In genomic region chr11:101858742-101859141, GRCm38 (mm10) we compare ENCODE assay signal across 25 mouse cellular contexts. TPM values are rescaled to one million over a fixed set of nuclear protein-coding genes. Genes with fewer than 3 reads are reported as not detected.
DNase-seq lines count a peak whose midpoint lies in the region; ATAC-seq and TF ChIP-seq lines count a peak whose summit lies in the region.
"Had no signal": no experiment of that assay in that cellular context is flagged by ENCODE, and none has a peak within 500 bp of the region (broad histone marks: within the 10 kb centered on the region; RNA-seq: fewer than 3 reads in every experiment).

No protein-coding gene starts in this region.

- no peak for TF ChIP-seq CTCF in gastrocnemius, adult 2 months (IDR thresholded peaks at IDR 0.05)
- no peak for TF ChIP-seq CTCF in heart, postnatal 0 days (IDR thresholded peaks at IDR 0.05; ENCODE audit: low read depth)
- no peak for TF ChIP-seq CTCF in stomach, postnatal 0 days (IDR thresholded peaks at IDR 0.05; ENCODE audit: low read depth)

- no peak overlapping the region for H3K4me3 ChIP-seq in gastrocnemius, adult 2 months
- no peak overlapping the region for H3K4me3 ChIP-seq in heart, postnatal 0 days (ENCODE audit: low read depth, low read length)
- H3K4me3 ChIP-seq in midbrain, embryonic 11.5 days (ENCODE audit: low read depth, low read length): no peak overlapping the region
- no peak overlapping the region for H3K4me3 ChIP-seq in midbrain, embryonic 16.5 days (ENCODE audit: low read depth, low read length)
- H3K4me3 ChIP-seq in stomach, postnatal 0 days (ENCODE audit: low read depth, low read length): no peak overlapping the region
- no peak overlapping the region for H3K4me3 ChIP-seq in forebrain, embryonic 12.5 days (replicated peaks)
- H3K4me3 ChIP-seq: embryonic facial prominence, embryonic 15.5 days; hindbrain, embryonic 10.5 days; limb, embryonic 10.5 days; liver, embryonic 15.5 days had no signal

- H3K27ac ChIP-seq in gastrocnemius, adult 2 months: peak overlapping the region; percentile 43; the same call in 1 of the 2 replicates
- no peak overlapping the region for H3K27ac ChIP-seq in heart, postnatal 0 days (ENCODE audit: low read depth)
- no peak overlapping the region for H3K27ac ChIP-seq in midbrain, embryonic 11.5 days (ENCODE audit: low read depth, low read length)
- H3K27ac ChIP-seq in midbrain, embryonic 16.5 days (ENCODE audit: low read length): no peak overlapping the region
- no peak overlapping the region; the same call in 1 of the 2 replicates for H3K27ac ChIP-seq in stomach, postnatal 0 days (replicated peaks)
- H3K27ac ChIP-seq in forebrain, embryonic 12.5 days: no peak overlapping the region
- H3K27ac ChIP-seq: embryonic facial prominence, embryonic 15.5 days; hindbrain, embryonic 10.5 days; kidney, postnatal 0 days; limb, embryonic 10.5 days; liver, embryonic 15.5 days had no signal

- no peak for TF ChIP-seq EP300 in heart, postnatal 0 days (IDR thresholded peaks at IDR 0.05; ENCODE audit: low read depth)
- TF ChIP-seq EP300 in stomach, postnatal 0 days (optimal IDR thresholded peaks at IDR 0.05): no peak

- peaks cover 18% of the 10 kb centered on the region; the same call in 1 of the 2 replicates for H3K4me1 ChIP-seq in heart, postnatal 0 days (ENCODE audit: control insufficient read depth, insufficient read depth)
- H3K4me1 ChIP-seq in midbrain, embryonic 11.5 days (ENCODE audit: control insufficient read depth, insufficient read depth, low read length): no peaks in the 10 kb centered on the region
- no peaks in the 10 kb centered on the region for H3K4me1 ChIP-seq in midbrain, embryonic 16.5 days (ENCODE audit: control insufficient read depth, insufficient read depth, low read length)
- 0 out of 2 replicates have a peak, but pooled peaks cover 2% of the 10 kb centered on the region for H3K4me1 ChIP-seq in stomach, postnatal 0 days (replicated peaks; ENCODE audit: control insufficient read depth, insufficient read depth)
- no peaks in the 10 kb centered on the region for H3K4me1 ChIP-seq in forebrain, embryonic 12.5 days
- H3K4me1 ChIP-seq: liver, embryonic 15.5 days had no signal

- no peak overlapping the region for H3K9ac ChIP-seq in heart, postnatal 0 days (replicated peaks; ENCODE audit: low read depth, low read length)
- H3K9ac ChIP-seq in midbrain, embryonic 11.5 days (ENCODE audit: low read length): no peak overlapping the region
- H3K9ac ChIP-seq in midbrain, embryonic 16.5 days (ENCODE audit: low read depth, low read length): no peak overlapping the region
- H3K9ac ChIP-seq in stomach, postnatal 0 days (ENCODE audit: low read length): no peak overlapping the region
- H3K9ac ChIP-seq in forebrain, embryonic 12.5 days: no peak overlapping the region
- H3K9ac ChIP-seq: embryonic facial prominence, embryonic 15.5 days; liver, embryonic 15.5 days had no signal

- no peaks in the 10 kb centered on the region for H3K36me3 ChIP-seq in heart, postnatal 0 days (replicated peaks; ENCODE audit: control insufficient read depth, insufficient read depth, low read length)
- no peaks in the 10 kb centered on the region for H3K36me3 ChIP-seq in midbrain, embryonic 11.5 days (ENCODE audit: control insufficient read depth, insufficient read depth, low read length)
- no peaks in the 10 kb centered on the region for H3K36me3 ChIP-seq in midbrain, embryonic 16.5 days (ENCODE audit: control insufficient read depth, insufficient read depth, low read length)
- H3K36me3 ChIP-seq in stomach, postnatal 0 days (ENCODE audit: control insufficient read depth, insufficient read depth, low read length): no peaks in the 10 kb centered on the region
- no peaks in the 10 kb centered on the region for H3K36me3 ChIP-seq in forebrain, embryonic 12.5 days (replicated peaks)
- H3K36me3 ChIP-seq: embryonic facial prominence, embryonic 15.5 days; hindbrain, embryonic 10.5 days; limb, embryonic 10.5 days; liver, embryonic 15.5 days had no signal

- WGBS in heart, postnatal 0 days: 27% methylated on average over 5 of the region's 5 CpGs
- WGBS in midbrain, embryonic 11.5 days: 38% methylated on average over 5 of the region's 5 CpGs
- 19% methylated on average over 3 of the region's 5 CpGs for WGBS in midbrain, embryonic 16.5 days
- WGBS in stomach, postnatal 0 days: 0% methylated on average over 1 of the region's 5 CpGs
- 31% methylated on average over 5 of the region's 5 CpGs for WGBS in forebrain, embryonic 12.5 days

- ATAC-seq in heart, postnatal 0 days (ENCODE audit: insufficient read depth, low read depth): 0 out of 2 replicates have a peak, but pooled peaks have one; percentile 17
- ATAC-seq in midbrain, embryonic 11.5 days (ENCODE audit: low FRiP score): no peak
- no peak for ATAC-seq in midbrain, embryonic 16.5 days
- ATAC-seq in stomach, postnatal 0 days (ENCODE audit: low FRiP score, low TSS enrichment): peak; percentile 53; the same call in 1 of the 2 replicates
- no peak for ATAC-seq in forebrain, embryonic 12.5 days (ENCODE audit: low FRiP score)
- ATAC-seq: forebrain, embryonic 16.5 days; hindbrain, embryonic 16.5 days had no signal

- H3K9me3 ChIP-seq in heart, postnatal 0 days (replicated peaks; ENCODE audit: control insufficient read depth, low read length): no peaks in the 10 kb centered on the region
- H3K9me3 ChIP-seq in midbrain, embryonic 11.5 days (ENCODE audit: control insufficient read depth, low read length): no peaks in the 10 kb centered on the region
- H3K9me3 ChIP-seq in midbrain, embryonic 16.5 days (replicated peaks; ENCODE audit: control insufficient read depth, low read length, poor library complexity, severe bottlenecking): no peaks in the 10 kb centered on the region
- no peaks in the 10 kb centered on the region for H3K9me3 ChIP-seq in stomach, postnatal 0 days (ENCODE audit: control insufficient read depth, low read length)
- no peaks in the 10 kb centered on the region for H3K9me3 ChIP-seq in forebrain, embryonic 12.5 days
- H3K9me3 ChIP-seq: embryonic facial prominence, embryonic 15.5 days; hindbrain, embryonic 10.5 days; limb, embryonic 10.5 days; liver, embryonic 15.5 days had no signal

- peak; percentile 36 for DNase-seq in gastrocnemius, adult 2 months
- DNase-seq in gastrocnemius, postnatal 4 days (ENCODE audit: low spot score in 2 of 2): no peak
- DNase-seq in heart, postnatal 0 days (ENCODE audit: low spot score): no peak
- DNase-seq in heart, postnatal 10 days: no peak
- DNase-seq in midbrain, embryonic 11.5 days (ENCODE audit: low spot score, missing footprints): peak; percentile 56
- DNase-seq in stomach, postnatal 0 days (ENCODE audit: low spot score): no peak
- DNase-seq: adrenal gland, postnatal 25 days; cerebellum, adult 8-10 months; cerebellum, postnatal 36 days; embryo, embryonic 11 days; gastrocnemius, postnatal 14 days; kidney, adult 18-20 months; liver; thymus, postnatal 25 days had no signal

- no peaks in the 10 kb centered on the region for H3K27me3 ChIP-seq in heart, postnatal 0 days (ENCODE audit: control insufficient read depth, insufficient read depth, low read length)
- H3K27me3 ChIP-seq in midbrain, embryonic 11.5 days (ENCODE audit: control insufficient read depth, insufficient read depth, low read length): no peaks in the 10 kb centered on the region
- no peaks in the 10 kb centered on the region for H3K27me3 ChIP-seq in midbrain, embryonic 16.5 days (ENCODE audit: control insufficient read depth, insufficient read depth, low read depth, low read length)
- no peaks in the 10 kb centered on the region for H3K27me3 ChIP-seq in stomach, postnatal 0 days (ENCODE audit: control insufficient read depth, insufficient read depth, low read length)
- H3K27me3 ChIP-seq in forebrain, embryonic 12.5 days: no peaks in the 10 kb centered on the region
- H3K27me3 ChIP-seq: embryonic facial prominence, embryonic 15.5 days; liver, embryonic 15.5 days had no signal

- no peak overlapping the region for H3K4me2 ChIP-seq in heart, postnatal 0 days (ENCODE audit: low read depth, low read length)
- H3K4me2 ChIP-seq in midbrain, embryonic 11.5 days: no peak overlapping the region
- no peak overlapping the region for H3K4me2 ChIP-seq in midbrain, embryonic 16.5 days (ENCODE audit: low read length)
- no peak overlapping the region for H3K4me2 ChIP-seq in stomach, postnatal 0 days (replicated peaks; ENCODE audit: low read depth)
- no peak overlapping the region for H3K4me2 ChIP-seq in forebrain, embryonic 12.5 days
- H3K4me2 ChIP-seq: embryonic facial prominence, embryonic 15.5 days; liver, embryonic 15.5 days had no signal

- intact Hi-C loops in gastrocnemius, adult 2 months (cut with DNase I): no loop called here
- intact Hi-C loops in heart, postnatal 10 days (cut with DNase I): loop anchor here (5.0 kb wide), 1 partner anchor 36 kb away; no protein-coding TSS in a partner anchor

RNA-seq across cellular contexts. Expression of gene Meox1, which starts 35.4 kb away (rescaled TPM):
- total RNA-seq in gastrocnemius, adult 2 months (2021): 1 to 10 TPM; 1.1 to 4.7 TPM
- 10 to 100 TPM; 17.7 to 20.4 TPM for total RNA-seq in gastrocnemius, postnatal 4 days (2021)
- 12.5 and 15.0 TPM in 2 replicates for total RNA-seq in heart, postnatal 0 days (2014; rRNA removed; ENCODE audit: low replicate concordance)
- polyA plus RNA-seq in heart, postnatal 0 days (2015; fragmentation: Nextera tagmentation; extraction: Ambion mirVana): 10.9 and 12.3 TPM in 2 replicates
- 10 to 100 TPM; 23.7 to 27.5 TPM for total RNA-seq in heart, postnatal 10 days (2021)
- polyA plus RNA-seq in midbrain, embryonic 11.5 days (2014; fragmentation: Nextera tagmentation; extraction: Ambion mirVana): 0.29 TPM in 1 of 2 replicates, not detected in the other
- 0.80 and 0.89 TPM in 2 replicates for polyA plus RNA-seq in midbrain, embryonic 16.5 days (2015; fragmentation: Nextera tagmentation; extraction: Ambion mirVana)
- polyA plus RNA-seq in stomach, postnatal 0 days (2015; fragmentation: Nextera tagmentation; extraction: Ambion mirVana): 2.8 and 3.0 TPM in 2 replicates
- 0.17 and 0.60 TPM in 2 replicates for polyA plus RNA-seq in forebrain, embryonic 12.5 days (2016; fragmentation: Nextera tagmentation; extraction: Ambion mirVana)
- total RNA-seq: megakaryocyte-erythroid progenitor cell, adult 5-6 weeks; neutrophil, adult 5-6 weeks had no signal

Comparison
In these comparisons a context has a peak if more than half of its experiments do, and no peak if none do; other contexts are left out.
1. DNase-seq: peak in gastrocnemius, adult 2 months (single experiment) and midbrain, embryonic 11.5 days (single experiment); none in gastrocnemius, postnatal 4 days (0 of 2), heart, postnatal 0 days (single experiment), heart, postnatal 10 days (0 of 2) and stomach, postnatal 0 days (single experiment).
2. ATAC-seq: peak in heart, postnatal 0 days (single experiment) and stomach, postnatal 0 days (single experiment); none in midbrain, embryonic 11.5 days (single experiment), midbrain, embryonic 16.5 days (single experiment) and forebrain, embryonic 12.5 days (single experiment).